Mouse (Mus musculus) CH12.LX (cell line): Measurements from ENCODE around the gene Il17rb. TPM values are rescaled to one million over a fixed set of nuclear protein-coding genes. Genes with fewer than 3 reads are reported as not detected.

ENCODE experiments used
- DNase-seq: peaks from one replicate; pipeline ENCODE4 v3.0.0-alpha.2; 2013; ENCODE audit errors: extremely low read depth
- H3K27ac ChIP-seq: 2 replicates; pipeline ENCODE4 v1.5.1; 2012; ENCODE audit warnings: low read depth, mild to moderate bottlenecking, control low read depth, moderate library complexity; ENCODE audit not compliant: insufficient read depth
- H3K27me3 ChIP-seq: replicated peaks from 2 replicates; pipeline ENCODE3; 2012; ENCODE audit warnings: inconsistent platforms
- H3K36me3 ChIP-seq, 2 experiments: replicated peaks in 1 of 2; 2 replicates each; pipeline versions ENCODE3 to v1.6.1; 2012; ENCODE audit warnings: inconsistent platforms in 1 of 2, low read length in 1 of 2, mild to moderate bottlenecking in 1 of 2, mixed read lengths in 1 of 2, moderate library complexity in 1 of 2; ENCODE audit not compliant: control insufficient read depth in 1 of 2, insufficient read depth in 1 of 2
- H3K4me1 ChIP-seq, 2 experiments: 2 replicates each; pipeline ENCODE4 v1.6.1; 2012; ENCODE audit warnings: inconsistent platforms in 1 of 2, moderate library complexity in 1 of 2; ENCODE audit not compliant: insufficient read depth in 2 of 2, control insufficient read depth in 1 of 2
- H3K4me2 ChIP-seq: 2 replicates; pipeline ENCODE4 v1.6.1; 2012; ENCODE audit warnings: low read depth, mild to moderate bottlenecking, control low read depth; ENCODE audit not compliant: poor library complexity, insufficient read depth, severe bottlenecking
- H3K4me3 ChIP-seq, 3 experiments: fragments of 150-350 bp in 1 of 3; sonication (generic) in 1 of 3; replicated peaks in 1 of 3; 2 replicates each; pipeline versions ENCODE3 to v1.5.1; 2011 to 2012; ENCODE audit warnings: low read depth in 2 of 3, low read length in 2 of 3, mild to moderate bottlenecking in 2 of 3, moderate library complexity in 2 of 3, control low read depth in 1 of 3, improper control_type of control experiment in 1 of 3, inconsistent platforms in 1 of 3, mixed read lengths in 1 of 3; ENCODE audit not compliant: poor library complexity in 1 of 3
- H3K79me2 ChIP-seq: replicated peaks from 2 replicates; pipeline ENCODE4 v1.6.1; 2012; ENCODE audit warnings: mild to moderate bottlenecking, moderate library complexity; ENCODE audit not compliant: control insufficient read depth, poor library complexity, insufficient read depth, severe bottlenecking; ENCODE audit errors: extremely low read depth
- H3K9ac ChIP-seq: 2 replicates; pipeline ENCODE4 v1.6.1; 2012; ENCODE audit warnings: low read depth, mild to moderate bottlenecking, control low read depth, moderate library complexity; ENCODE audit not compliant: insufficient read depth
- H3K9me3 ChIP-seq: replicated peaks from 2 replicates; pipeline ENCODE3; 2012; ENCODE audit warnings: low read length, inconsistent platforms, mixed read lengths
- BHLHE40 ChIP-seq: IDR thresholded peaks from 2 replicates; pipeline ENCODE4 v1.6.1; 2011; ENCODE audit warnings: mild to moderate bottlenecking, low read depth, low read length, improper control_type of control experiment
- CHD1 ChIP-seq: IDR thresholded peaks from 2 replicates; pipeline ENCODE4 v1.6.1; 2012; ENCODE audit warnings: low read depth, low read length, improper control_type of control experiment, inconsistent platforms
- CHD2 ChIP-seq: IDR thresholded peaks from 2 replicates; pipeline ENCODE4 v1.6.1; 2011; ENCODE audit warnings: low read length, improper control_type of control experiment
- CTCF ChIP-seq, 2 experiments: IDR thresholded peaks in 1 of 2; conservative IDR thresholded peaks in 1 of 2; 2 replicates each; pipeline ENCODE4 v1.5.1; 2011 to 2012; ENCODE audit warnings: low read depth in 2 of 2, low read length in 2 of 2, improper control_type of control experiment in 1 of 2, inconsistent platforms in 1 of 2, mild to moderate bottlenecking in 1 of 2, moderate library complexity in 1 of 2
- ELF1 ChIP-seq: IDR thresholded peaks from 2 replicates; pipeline ENCODE4 v1.6.1; 2014; ENCODE audit warnings: low read depth, mild to moderate bottlenecking, inconsistent platforms, low read length, improper control_type of control experiment
- EP300 ChIP-seq: IDR thresholded peaks from 2 replicates; pipeline ENCODE4 v1.6.1; 2011; ENCODE audit warnings: low read length, improper control_type of control experiment
- HCFC1 ChIP-seq: IDR thresholded peaks from 2 replicates; pipeline ENCODE4 v1.6.1; 2012; ENCODE audit warnings: low read depth, mild to moderate bottlenecking, inconsistent platforms, low read length, improper control_type of control experiment
- IRF4 ChIP-seq: IDR thresholded peaks from 2 replicates; pipeline ENCODE4 v1.6.1; 2014; ENCODE audit warnings: low read depth, mild to moderate bottlenecking, inconsistent platforms, low read length, improper control_type of control experiment
- JUN ChIP-seq: IDR thresholded peaks from 2 replicates; pipeline ENCODE4 v1.6.1; 2011; ENCODE audit warnings: low read depth, mild to moderate bottlenecking, low read length, improper control_type of control experiment, moderate library complexity; ENCODE audit not compliant: insufficient read depth
- MAFK ChIP-seq: IDR thresholded peaks from 2 replicates; pipeline ENCODE4 v1.6.1; 2011; ENCODE audit warnings: low read length, improper control_type of control experiment; ENCODE audit not compliant: insufficient replicate concordance
- MXI1 ChIP-seq: IDR thresholded peaks from 2 replicates; pipeline ENCODE4 v1.6.1; 2011; ENCODE audit warnings: mild to moderate bottlenecking, low read depth, low read length, improper control_type of control experiment
- POLR2AphosphoS2 ChIP-seq: IDR thresholded peaks from 2 replicates; pipeline ENCODE4 v1.6.1; 2011; ENCODE audit warnings: low read depth, low read length, improper control_type of control experiment
- RCOR1 ChIP-seq: conservative IDR thresholded peaks from 2 replicates; pipeline ENCODE4 v1.6.1; 2012; ENCODE audit warnings: low read depth, mild to moderate bottlenecking, inconsistent platforms, low read length, improper control_type of control experiment
- SMC3 ChIP-seq: IDR thresholded peaks from 2 replicates; pipeline ENCODE4 v1.6.1; 2011; ENCODE audit warnings: low read depth, low read length, improper control_type of control experiment
- USF2 ChIP-seq: conservative IDR thresholded peaks from 2 replicates; pipeline ENCODE4 v1.6.1; 2011; ENCODE audit warnings: low read depth, low read length, improper control_type of control experiment
- ZC3H11A ChIP-seq: IDR thresholded peaks from 2 replicates; pipeline ENCODE4 v1.6.1; 2012; ENCODE audit warnings: low read depth, mild to moderate bottlenecking, inconsistent platforms, low read length, improper control_type of control experiment
- ZKSCAN1 ChIP-seq: IDR thresholded peaks from 2 replicates; pipeline ENCODE4 v1.6.1; 2012; ENCODE audit warnings: low read depth, inconsistent platforms, low read length, improper control_type of control experiment, borderline replicate concordance
- dilution Hi-C: fragments of 300-500 bp; cut with MboI; formaldehyde crosslinking; loops from 2 replicates; pipeline ENCODE4 v1.14.3; 2020; ENCODE audit warnings: low sequenced_read_pairs; ENCODE audit not compliant: extremely low pct_unique_long_range_greater_than_20kb, extremely low pct_ligation_motif_present
- in situ Hi-C: fragments of 300-500 bp; cut with MboI; formaldehyde crosslinking; loops from 3 replicates; pipeline ENCODE4 v1.14.3; 2019; ENCODE audit warnings: low sequenced_read_pairs, low pct_ligation_motif_present, low pct_unique_long_range_greater_than_20kb, mixed read lengths
- polyA plus RNA-seq: library from polyadenylated mRNA; unstranded; fragments of >175 nt; gene quantifications from 2 replicates; pipeline ENCODE4 v1.2.1, GENCODE M21; 2012; ENCODE audit warnings: low read depth; ENCODE audit not compliant: insufficient read length
- total RNA-seq, 2 experiments: library from RNA; depleted of rRNA; stranded (reverse); fragments of 300-350 nt in 1 of 2; fragments of >200 nt in 1 of 2; gene quantifications; 2 replicates each; pipeline ENCODE4 v1.2.3; 2012 to 2014

Gene Il17rb
- total and polyA plus RNA-seq, 3 experiments: 5.0 to 12.9 (median 6.7) TPM

DNA sequence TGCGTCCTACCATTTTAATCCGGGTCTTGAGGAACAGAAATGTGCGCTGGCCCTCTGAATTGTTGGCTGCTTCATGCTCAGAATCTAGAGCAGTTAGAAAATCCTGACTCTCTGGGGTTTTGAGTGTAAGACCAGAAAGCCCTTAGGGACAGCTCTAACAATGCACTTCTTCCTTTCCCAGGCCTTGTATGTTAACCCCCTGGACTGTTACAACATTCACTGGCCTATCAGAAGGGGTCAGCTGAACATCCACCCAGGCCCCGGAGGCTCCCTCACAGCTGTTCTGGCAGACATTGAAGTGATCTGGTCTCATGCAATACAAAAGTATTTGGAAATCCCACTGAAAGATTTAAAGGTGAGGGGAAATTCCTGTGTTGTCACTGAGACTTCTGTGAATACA, 22.6 kb downstream of the Il17rb start:
- no peak overlapping the region for H3K9ac ChIP-seq
- H3K4me2 ChIP-seq: no peak overlapping the region
- dilution Hi-C loops (no loop called here), in situ Hi-C loops (no loop called here)
- no peak for DNase-seq
- TF ChIP-seq SMC3: no peak
- no peak for TF ChIP-seq USF2
- TF ChIP-seq CHD1: no peak
- TF ChIP-seq POLR2AphosphoS2: no peak
- TF ChIP-seq IRF4: no peak
- no peak for TF ChIP-seq MXI1
- no peak for TF ChIP-seq BHLHE40
- no peak for TF ChIP-seq HCFC1
- no peak for TF ChIP-seq ZKSCAN1
- TF ChIP-seq RCOR1: no peak
- TF ChIP-seq ELF1: no peak
- TF ChIP-seq CHD2: no peak
- TF ChIP-seq EP300: no peak
- TF ChIP-seq JUN: no peak
- no peaks in the 10 kb centered on the region; a peak in 1 of 4 replicates for H3K4me1 ChIP-seq
- H3K79me2 ChIP-seq: 0 out of 2 replicates have a peak, but pooled peaks cover under 1% of the 10 kb centered on the region
- H3K27me3 ChIP-seq: no peaks in the 10 kb centered on the region
- H3K36me3 ChIP-seq: peaks cover 83 to 98% of the 10 kb centered on the region in 2 experiments
- H3K27ac ChIP-seq: no peak overlapping the region
- no peak overlapping the region for H3K4me3 ChIP-seq
- H3K9me3 ChIP-seq: peaks cover 3% of the 10 kb centered on the region

DNA sequence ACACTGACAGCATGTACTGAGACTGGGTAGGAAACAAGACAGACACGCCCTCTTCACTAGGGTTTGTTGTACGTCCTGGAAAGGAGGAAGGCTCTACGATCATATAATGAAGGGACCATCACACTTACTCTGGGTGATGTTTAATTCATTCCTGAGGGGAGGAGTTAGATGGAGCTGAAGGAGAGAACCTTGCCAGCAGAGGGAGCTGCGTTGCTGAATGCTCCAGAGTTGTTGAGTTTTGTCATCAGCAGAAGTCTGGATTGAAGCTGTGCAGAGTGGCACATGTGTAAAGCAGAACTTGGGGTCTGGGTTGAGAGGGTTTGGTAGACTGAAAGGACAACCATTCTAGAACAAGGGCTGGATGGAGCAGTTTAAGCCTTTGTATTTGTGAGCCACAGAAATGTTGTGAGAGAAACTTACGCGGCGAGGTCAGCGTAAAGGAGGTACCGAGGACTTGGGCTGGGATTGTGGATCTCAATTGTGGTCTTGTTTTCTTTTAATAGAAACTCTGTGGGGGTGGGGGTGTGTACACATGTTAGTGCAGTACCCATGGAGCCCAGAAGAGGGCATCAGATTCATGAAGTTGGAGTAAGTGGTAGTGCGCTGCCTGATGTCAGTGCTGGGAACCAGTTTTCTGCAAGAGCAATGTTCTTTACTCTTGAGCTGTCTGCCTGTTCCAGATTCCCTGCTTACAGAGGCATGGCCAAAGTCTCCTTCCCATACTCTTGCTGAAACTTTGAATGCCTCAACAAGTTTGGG, 28.1 kb downstream of the Il17rb start:
- dilution Hi-C loops (no loop called here), in situ Hi-C loops (no loop called here)
- peak; percentile 62 for DNase-seq
- Histone ChIP-seq H3K9me3 (peaks cover 12% of the 10 kb centered on the region), H3K4me2 (no peak overlapping the region), H3K4me3 (no peak overlapping the region), H3K79me2 (peaks cover 17% of the 10 kb centered on the region), H3K27ac (no peak overlapping the region), H3K36me3 (peaks cover 41 to 68% of the 10 kb centered on the region in 2 experiments), H3K4me1 (peaks cover 2 to 19% of the 10 kb centered on the region in 2 experiments; a peak in 3 of 4 replicates), H3K27me3 (no peaks in the 10 kb centered on the region), H3K9ac (no peak overlapping the region)
- TF ChIP-seq CTCF (conservative IDR thresholded peaks at IDR 0.05 in 1 of 2, IDR thresholded peaks at IDR 0.05 in 1 of 2; ENCODE audit: low read depth in 2 of 2, low read length in 2 of 2) (peak; percentile 17 to 59; a peak in 2 of 4 replicates), SMC3 (peak; percentile 27), ZC3H11A (no peak), MAFK (no peak), EP300 (no peak)
